Mouse (Mus musculus) left cerebral cortex, adult 6 months (tissue): ENCODE data around the gene Btbd10. TPM values are rescaled to one million over a fixed set of nuclear protein-coding genes. Genes with fewer than 3 reads are reported as not detected.

ENCODE experiments used
- long read RNA-seq, 2 experiments: library from polyadenylated mRNA; unstranded; transcript quantifications; one replicate each; pipeline ENCODE4 v2.0.0; 2019 to 2020
- polyA plus RNA-seq: library from polyadenylated mRNA; unstranded; fragments of <200 nt; fragmentation: Nextera tagmentation; gene quantifications from 2 replicates; pipeline ENCODE4 v1.2.3, GENCODE M21; 2021

Btbd10 gene
- polyA plus RNA-seq = 56.9 and 71.0 TPM in 2 replicates
- long read RNA-seq, experiment 1, transcript Btbd10-203 (9 exons, 2,394 nt) = minor isoform, 88 of 482 reads
- long read RNA-seq, experiment 1, transcript Btbd10-201 (11 exons, 2,581 nt) = major isoform, 144 of 482 reads
- long read RNA-seq, experiment 1, transcript Btbd10-202 (8 exons, 2,384 nt) = minor isoform, 126 of 482 reads
- long read RNA-seq, experiment 1, partial matches to known transcripts = 20 of 482 reads
- long read RNA-seq, experiment 1, other reads (novel, unspliced or antisense) = 103 of 482 reads
- long read RNA-seq, experiment 2, transcript Btbd10-203 (9 exons, 2,394 nt) = minor isoform, 12 of 124 reads
- long read RNA-seq, experiment 2, transcript Btbd10-201 (11 exons, 2,581 nt) = minor isoform, 20 of 124 reads
- long read RNA-seq, experiment 2, transcript Btbd10-202 (8 exons, 2,384 nt) = major isoform, 26 of 124 reads
- long read RNA-seq, experiment 2, partial matches to known transcripts = 29 of 124 reads
- long read RNA-seq, experiment 2, other reads (novel, unspliced or antisense) = 37 of 124 reads

GRCm38 (mm10) chr7:113368746-113369619 is at the start of gene Btbd10:
TSS of gene Btbd10 (minus strand) at chr7:113369392.

GRCm38 (mm10) chr7:113388470-113388869 is 19.3 kb upstream of the Btbd10 start, which contains the start of gene Pth:
TSS of gene Pth (minus strand) at chr7:113388570.

Other genes starting within 250 kb of the Btbd10 start
- 18.7 and 25.2 TPM in 2 replicates for gene Arntl, start 161.9 kb downstream of the Btbd10 start, polyA plus RNA-seq
- not detected in 2 replicates for gene Pth, start 19.2 kb upstream of the Btbd10 start, polyA plus RNA-seq
- gene Far1, start 144.4 kb upstream of the Btbd10 start, polyA plus RNA-seq = 20.6 and 21.4 TPM in 2 replicates